Mouse (Mus musculus) heart, postnatal 0 days (tissue): Measurements from ENCODE around the gene Fgfr2. TPM values are rescaled to one million over a fixed set of nuclear protein-coding genes. Genes with fewer than 3 reads are reported as not detected.

ENCODE experiments used
- ATAC-seq: fragments of 200-750 bp; cut with Nextera tagmentation; 2 replicates; pipeline ENCODE4 v1.8.0; 2017; ENCODE audit warnings: low read depth, moderate number of reproducible peaks, moderate library complexity; ENCODE audit not compliant: insufficient read depth
- DNase-seq: peaks from one replicate; pipeline ENCODE4 v3.0.0-alpha.2; 2016; ENCODE audit warnings: low spot score
- H3K27ac ChIP-seq: fragments of 300-500 bp; sonication (generic); 2 replicates; pipeline ENCODE4 v1.5.1; 2014; ENCODE audit warnings: low read depth, mild to moderate bottlenecking
- H3K27me3 ChIP-seq: fragments of 300-500 bp; sonication (generic); 2 replicates; pipeline ENCODE4 v1.6.1; 2014; ENCODE audit warnings: low read length, mixed read lengths; ENCODE audit not compliant: control insufficient read depth, insufficient read depth
- H3K36me3 ChIP-seq: fragments of 300-500 bp; sonication (generic); replicated peaks from 2 replicates; pipeline ENCODE4 v1.6.1; 2014; ENCODE audit warnings: low read length, mixed read lengths; ENCODE audit not compliant: control insufficient read depth, insufficient read depth
- H3K4me1 ChIP-seq: fragments of 300-500 bp; sonication (generic); 2 replicates; pipeline ENCODE4 v1.6.1; 2014; ENCODE audit warnings: antibody characterized with exemption; ENCODE audit not compliant: control insufficient read depth, insufficient read depth
- H3K4me2 ChIP-seq: fragments of 300-500 bp; sonication (generic); 2 replicates; pipeline ENCODE4 v1.6.1; 2014; ENCODE audit warnings: low read depth, mild to moderate bottlenecking, low read length, moderate library complexity
- H3K4me3 ChIP-seq: fragments of 300-500 bp; sonication (generic); 2 replicates; pipeline ENCODE4 v1.5.1; 2014; ENCODE audit warnings: low read depth, low read length
- H3K9ac ChIP-seq: fragments of 300-500 bp; sonication (generic); replicated peaks from 2 replicates; pipeline ENCODE4 v1.6.1; 2014; ENCODE audit warnings: low read depth, low read length, mixed read lengths
- H3K9me3 ChIP-seq: fragments of 300-500 bp; sonication (generic); replicated peaks from 2 replicates; pipeline ENCODE4 v1.6.1; 2016; ENCODE audit warnings: low read length; ENCODE audit not compliant: control insufficient read depth
- CTCF ChIP-seq: IDR thresholded peaks from 2 replicates; pipeline ENCODE4 v1.5.1; 2016; ENCODE audit warnings: antibody characterized with exemption, control low read depth, low read depth
- EP300 ChIP-seq: IDR thresholded peaks from 2 replicates; pipeline ENCODE4 v1.6.1; 2016; ENCODE audit warnings: antibody characterized with exemption, low read depth
- WGBS: fragments of 180-500 bp; shearing (Covaris S2); extraction: QIAGEN DNeasy Blood & Tissue Kit; methylation state at CpG from one replicate; pipeline ENCODE4 v1.1.7; 2014; 5-methylcytosine and 5-hydroxymethylcytosine counted together
- polyA plus RNA-seq: library from polyadenylated mRNA; unstranded; fragments of >200 nt; fragmentation: Nextera tagmentation; extraction: Ambion mirVana; gene quantifications from 2 replicates; pipeline ENCODE4 v1.2.1, GENCODE M21; 2015
- total RNA-seq: library from RNA; depleted of rRNA; stranded (reverse); fragments of >200 nt; gene quantifications from 2 replicates; pipeline ENCODE4 v1.2.3, GENCODE M21; 2014; ENCODE audit warnings: low replicate concordance

The Fgfr2 gene
- total and polyA plus RNA-seq, 2 experiments from 2014 or later = 3.8 to 11.5 TPM

DNA sequence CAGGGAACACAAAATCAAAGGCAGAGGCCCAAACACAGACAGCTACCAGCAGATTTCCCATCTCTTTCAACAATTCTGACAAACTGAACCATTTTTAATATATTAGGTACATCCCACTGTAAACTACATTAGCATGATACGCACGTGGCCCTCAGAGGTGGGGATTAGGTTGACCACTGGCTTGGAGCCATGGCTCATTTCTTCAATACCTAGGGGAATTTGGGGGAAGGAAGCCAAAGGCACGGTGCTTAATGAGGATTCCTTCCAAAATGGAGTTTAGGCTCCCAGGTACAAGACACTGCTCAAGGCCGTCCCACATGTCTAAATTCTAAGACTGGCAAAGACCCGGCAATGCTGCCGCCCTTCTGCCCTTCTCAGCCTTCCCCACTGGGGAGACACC, 120.9 kb downstream of the Fgfr2 start:
- no peak overlapping the region for H3K4me3 ChIP-seq
- 81% methylated on average over 6 of the region's 6 CpGs for WGBS
- H3K4me1 ChIP-seq = peaks cover 8% of the 10 kb centered on the region; the same call in 1 of the 2 replicates
- ATAC-seq (no peak), DNase-seq (no peak)
- peaks cover 25% of the 10 kb centered on the region for H3K36me3 ChIP-seq
- no peaks in the 10 kb centered on the region for H3K9me3 ChIP-seq
- TF ChIP-seq EP300 = no peak
- no peak for TF ChIP-seq CTCF
- no peaks in the 10 kb centered on the region for H3K27me3 ChIP-seq
- no peak overlapping the region for H3K4me2 ChIP-seq
- no peak overlapping the region for H3K9ac ChIP-seq
- H3K27ac ChIP-seq = no peak overlapping the region

DNA sequence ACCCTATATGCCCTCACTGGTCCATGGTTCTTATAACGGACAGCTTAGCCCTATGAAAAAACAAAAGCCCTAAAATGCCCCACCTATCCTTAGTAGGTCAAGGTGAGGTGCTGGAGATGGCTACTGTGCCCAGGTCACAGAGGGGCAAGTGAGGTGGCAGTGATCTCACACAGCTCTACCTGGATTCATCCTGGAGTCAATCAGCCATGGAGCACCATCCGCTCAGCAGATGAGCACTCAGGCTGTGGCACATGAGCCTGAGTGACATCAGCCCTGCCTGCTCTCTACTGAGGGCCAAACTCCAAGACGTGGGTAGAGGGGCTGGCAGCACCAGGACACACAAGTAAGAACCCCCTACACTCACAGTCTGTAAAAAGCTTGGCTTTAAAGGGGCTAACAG, 121.8 kb downstream of the Fgfr2 start:
- 0 out of 2 replicates have a peak, but pooled peaks cover 5% of the 10 kb centered on the region for H3K4me1 ChIP-seq
- peaks cover 34% of the 10 kb centered on the region for H3K36me3 ChIP-seq
- no peak overlapping the region for H3K9ac ChIP-seq
- ATAC-seq (no peak), DNase-seq (no peak)
- H3K9me3 ChIP-seq = no peaks in the 10 kb centered on the region
- no peak overlapping the region for H3K4me3 ChIP-seq
- WGBS = 80% methylated on average over 3 of the region's 3 CpGs
- no peaks in the 10 kb centered on the region for H3K27me3 ChIP-seq
- H3K27ac ChIP-seq = no peak overlapping the region
- TF ChIP-seq EP300 (no peak), CTCF (no peak)
- no peak overlapping the region for H3K4me2 ChIP-seq

DNA sequence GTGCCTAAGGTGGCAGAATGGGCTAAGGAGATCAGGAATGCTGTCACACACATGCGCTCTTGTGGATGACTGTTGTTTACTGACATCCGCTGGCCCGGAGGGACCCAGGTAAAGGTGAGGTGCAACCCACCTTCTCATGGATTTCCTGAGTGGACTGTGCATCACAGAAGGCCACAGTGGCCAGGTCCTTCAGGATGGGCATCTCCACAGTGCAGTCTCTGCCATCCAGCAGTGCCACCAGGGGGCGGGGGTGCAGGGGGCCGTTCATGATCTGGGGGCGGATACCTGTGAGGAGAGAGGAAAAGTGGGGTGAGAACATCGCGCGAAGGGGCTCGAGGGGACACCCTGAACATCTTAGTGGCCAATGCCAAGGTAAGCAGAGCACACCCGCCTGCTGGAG, 124.1 kb downstream of the Fgfr2 start:
- no peak for ATAC-seq
- Histone ChIP-seq H3K4me2 (no peak overlapping the region), H3K4me3 (no peak overlapping the region), H3K27ac (no peak overlapping the region), H3K9ac (no peak overlapping the region), H3K27me3 (no peaks in the 10 kb centered on the region), H3K9me3 (no peaks in the 10 kb centered on the region), H3K4me1 (0 out of 2 replicates have a peak, but pooled peaks cover 1% of the 10 kb centered on the region), H3K36me3 (peaks cover 51% of the 10 kb centered on the region)
- 93% methylated on average over 11 of the region's 11 CpGs for WGBS
- TF ChIP-seq CTCF = no peak
- no peak for TF ChIP-seq EP300
- DNase-seq = no peak

DNA sequence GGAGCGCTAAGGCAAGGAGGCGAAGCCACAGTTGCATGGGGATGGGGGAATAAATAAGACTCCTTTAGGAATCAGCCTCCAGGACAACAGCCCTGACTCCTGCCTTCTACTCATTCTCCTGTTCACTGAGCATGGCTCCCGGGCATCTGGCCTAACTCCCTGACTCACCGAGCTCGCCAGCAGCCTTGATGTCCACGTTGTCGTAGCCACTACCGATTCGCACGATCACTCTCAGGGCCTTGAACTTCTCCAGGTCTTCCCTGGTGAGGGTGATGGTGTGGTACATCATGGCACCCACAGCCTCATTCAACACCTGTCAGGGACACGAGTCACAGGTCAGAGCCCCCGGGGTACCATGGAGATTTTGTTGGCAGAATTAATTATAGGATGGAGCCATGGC, 124.5 kb downstream of the Fgfr2 start:
- 89% methylated on average over 12 of the region's 12 CpGs for WGBS
- no peak for DNase-seq

DNA sequence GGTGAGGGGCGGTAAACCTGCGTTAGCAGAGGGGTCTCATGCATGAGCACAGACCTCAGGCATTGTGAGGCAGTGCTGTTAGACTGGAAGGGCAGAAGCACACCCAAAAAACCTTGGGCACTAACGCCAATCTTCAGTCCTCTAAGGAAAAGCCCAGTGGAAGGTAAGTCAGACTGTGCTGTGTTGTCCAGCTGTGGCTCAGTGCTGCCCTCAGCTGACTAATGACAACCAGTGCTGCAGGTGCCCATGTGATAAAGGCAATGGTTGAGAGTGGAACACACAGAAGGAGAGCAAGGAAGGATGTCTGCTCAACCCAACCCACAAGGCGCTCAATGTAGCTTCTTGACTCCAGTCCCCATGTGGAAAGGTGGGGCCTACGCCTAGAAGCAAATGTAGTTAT, 126.8 kb downstream of the Fgfr2 start:
- peaks cover 76% of the 10 kb centered on the region for H3K36me3 ChIP-seq

More for the DNA sequence above, 124.5 kb downstream of the Fgfr2 start:
- Histone ChIP-seq H3K9me3 (no peaks in the 10 kb centered on the region), H3K36me3 (peaks cover 55% of the 10 kb centered on the region), H3K4me3 (no peak overlapping the region), H3K4me2 (no peak overlapping the region), H3K9ac (no peak overlapping the region), H3K27ac (no peak overlapping the region), H3K4me1 (no peaks in the 10 kb centered on the region), H3K27me3 (no peaks in the 10 kb centered on the region)
- TF ChIP-seq CTCF (no peak), EP300 (no peak)
- no peak for ATAC-seq

DNA sequence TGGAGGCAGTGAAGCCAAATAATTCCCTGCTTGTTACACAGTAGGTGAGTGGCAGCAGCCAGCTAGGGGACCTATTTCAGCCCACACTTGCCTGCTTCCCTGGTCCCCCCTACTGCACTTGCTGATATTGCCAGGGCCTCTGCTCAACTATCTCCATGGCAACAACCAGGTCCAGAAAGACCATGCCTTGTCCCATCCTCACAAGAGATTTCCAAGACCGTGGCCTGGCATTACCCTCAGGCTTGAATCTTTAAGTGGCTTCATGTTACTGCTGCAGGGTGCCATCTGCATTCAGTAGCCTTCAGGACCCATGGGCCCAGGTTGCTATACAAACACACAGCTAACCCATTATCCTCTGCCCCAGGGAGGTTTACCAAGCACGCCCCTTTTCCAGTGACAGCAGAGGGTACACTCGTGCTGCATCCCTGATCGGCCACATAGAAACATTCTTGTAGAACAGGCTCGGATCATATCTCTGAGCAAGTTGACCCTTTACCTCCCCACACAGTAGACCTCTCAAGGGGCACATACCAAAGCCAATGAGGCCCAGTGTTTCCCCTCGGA, 128.4 kb downstream of the Fgfr2 start:
- Histone ChIP-seq H3K9ac (no peak overlapping the region), H3K36me3 (peaks cover 92% of the 10 kb centered on the region), H3K27ac (no peak overlapping the region)

More for the DNA sequence above, 126.8 kb downstream of the Fgfr2 start:
- no peak for TF ChIP-seq EP300
- TF ChIP-seq CTCF = peak; percentile 71
- Histone ChIP-seq H3K9ac (no peak overlapping the region), H3K4me2 (no peak overlapping the region), H3K9me3 (no peaks in the 10 kb centered on the region), H3K4me3 (no peak overlapping the region), H3K27ac (no peak overlapping the region), H3K4me1 (no peaks in the 10 kb centered on the region), H3K27me3 (no peaks in the 10 kb centered on the region)
- peak; percentile 67 for ATAC-seq
- peak; percentile 11 for DNase-seq
- WGBS = 88% methylated on average over 5 of the region's 5 CpGs

More for the DNA sequence above, 128.4 kb downstream of the Fgfr2 start:
- H3K9me3 ChIP-seq = no peaks in the 10 kb centered on the region
- ATAC-seq (no peak), DNase-seq (no peak)
- H3K4me3 ChIP-seq = no peak overlapping the region
- no peaks in the 10 kb centered on the region for H3K4me1 ChIP-seq
- H3K27me3 ChIP-seq = no peaks in the 10 kb centered on the region
- TF ChIP-seq CTCF (no peak), EP300 (no peak)
- no peak overlapping the region for H3K4me2 ChIP-seq
- 69% methylated on average over 6 of the region's 6 CpGs for WGBS
